Mouse (Mus musculus) brain, adult 2 months (tissue): Measurements from ENCODE around the gene Tbl3.

Experiments
- DNase-seq: peaks from one replicate; pipeline ENCODE4 v3.0.0; 2011; ENCODE audit warnings: low read depth, low spot score

The Tbl3 gene

DNA sequence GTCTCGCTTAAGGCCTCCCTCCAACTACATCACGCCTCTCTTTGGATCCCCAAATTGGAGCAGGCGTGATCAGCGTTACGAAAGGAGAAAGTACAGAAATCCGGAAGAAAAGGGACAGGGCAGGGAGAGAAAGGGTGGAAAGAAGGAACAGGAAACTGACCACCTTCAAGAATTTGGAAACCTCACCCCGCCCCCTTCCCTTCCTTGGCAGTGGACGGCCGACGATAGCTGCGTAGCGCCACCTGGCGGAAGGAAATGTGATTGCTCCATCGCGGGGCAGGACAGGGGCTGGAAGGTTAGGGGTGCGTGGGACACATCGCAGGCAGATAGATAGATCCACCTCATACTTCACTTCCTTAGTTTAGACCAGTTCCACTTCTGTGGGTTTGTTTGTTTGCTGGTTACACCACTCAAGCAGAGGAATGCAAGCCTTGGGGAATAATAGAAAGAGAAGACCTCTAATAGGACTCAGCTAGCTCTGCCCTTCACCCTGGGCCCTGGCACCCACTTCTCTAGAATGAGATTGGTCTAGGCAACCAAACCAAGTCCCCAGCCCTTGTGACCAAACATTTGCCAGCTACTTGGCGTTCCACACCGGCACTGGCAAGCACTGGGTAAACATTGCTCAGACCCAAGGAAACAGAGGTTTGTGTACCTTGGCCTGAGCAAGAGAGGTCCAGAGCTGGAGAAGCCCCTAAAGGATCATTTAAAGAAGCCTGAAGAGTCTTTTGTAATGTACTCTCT is 53.3 kb downstream of the Tbl3 start:
- peak; percentile 84 for DNase-seq

DNA sequence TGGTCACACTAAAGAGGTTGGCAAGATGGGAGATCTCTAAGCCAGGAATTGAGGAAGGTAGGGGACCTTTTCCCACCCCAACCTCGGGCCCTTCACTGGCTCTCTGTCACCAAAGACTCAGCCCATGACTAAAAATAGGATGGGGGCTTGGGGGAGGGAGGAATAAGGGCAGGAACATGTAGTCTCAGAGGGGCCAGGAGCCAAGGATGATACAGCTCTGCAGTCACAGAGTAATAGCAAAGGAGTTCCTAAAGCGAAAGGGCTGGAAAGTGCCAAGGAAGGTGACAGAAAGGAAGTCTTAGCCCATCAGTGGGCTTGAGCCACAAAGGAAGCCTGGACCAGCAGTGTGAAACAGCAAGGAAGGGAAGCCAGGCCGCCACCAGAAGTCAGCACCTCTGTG is 55.6 kb downstream of the Tbl3 start:
- DNase-seq = no peak

DNA sequence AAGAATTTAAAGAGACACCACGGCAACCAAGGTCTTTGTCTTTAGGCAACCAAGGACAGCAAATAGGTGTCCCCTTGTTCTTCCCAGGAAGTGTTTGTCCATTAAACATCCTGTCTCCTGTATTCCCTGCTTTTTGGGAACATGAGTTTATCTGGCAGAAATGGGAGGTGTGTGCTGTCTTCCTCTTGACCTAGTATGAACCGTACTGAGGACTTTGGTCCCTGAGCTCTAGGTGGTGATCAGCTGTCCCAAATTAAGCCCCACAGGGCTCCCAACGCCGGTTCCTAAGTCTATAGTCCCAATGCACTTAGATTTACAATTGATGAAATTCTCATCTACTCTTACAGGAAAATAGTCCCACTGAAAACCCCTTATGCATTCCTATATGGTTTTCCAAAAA is 56.7 kb downstream of the Tbl3 start:
- DNase-seq = no peak

DNA sequence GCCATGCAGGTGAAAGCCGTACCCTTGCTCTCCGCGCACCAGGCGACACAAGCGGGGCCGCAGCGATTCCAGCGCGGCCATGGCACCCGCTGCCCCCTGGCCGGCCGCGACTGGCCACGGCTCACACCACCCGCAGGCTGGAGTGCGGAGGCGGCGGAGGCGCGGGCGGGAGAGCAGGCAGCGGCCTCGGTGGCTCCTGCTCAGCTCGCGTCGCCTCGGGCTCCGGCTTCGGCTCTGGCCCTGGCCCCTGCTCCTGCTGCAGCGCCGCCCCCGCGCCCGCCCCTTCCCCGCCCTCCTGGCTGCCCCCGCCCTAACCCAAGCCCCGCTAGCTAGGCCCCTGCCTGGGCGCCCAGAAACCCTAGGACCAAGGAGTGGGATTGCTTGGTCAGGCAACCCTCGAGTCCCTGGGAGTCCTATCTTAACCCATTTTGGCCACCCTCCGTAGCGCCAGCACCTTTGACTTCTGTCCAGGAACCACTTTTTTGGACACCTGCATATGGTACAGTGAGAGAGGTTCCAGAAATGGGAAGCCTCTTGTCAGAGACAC is 57.3 kb downstream of the Tbl3 start, which contains the start of gene Slc9a3r2:
Slc9a3r2 (minus strand) TSS at position 258 of the 547 bp plus-strand sequence.
- DNase-seq = peak; percentile 78

DNA sequence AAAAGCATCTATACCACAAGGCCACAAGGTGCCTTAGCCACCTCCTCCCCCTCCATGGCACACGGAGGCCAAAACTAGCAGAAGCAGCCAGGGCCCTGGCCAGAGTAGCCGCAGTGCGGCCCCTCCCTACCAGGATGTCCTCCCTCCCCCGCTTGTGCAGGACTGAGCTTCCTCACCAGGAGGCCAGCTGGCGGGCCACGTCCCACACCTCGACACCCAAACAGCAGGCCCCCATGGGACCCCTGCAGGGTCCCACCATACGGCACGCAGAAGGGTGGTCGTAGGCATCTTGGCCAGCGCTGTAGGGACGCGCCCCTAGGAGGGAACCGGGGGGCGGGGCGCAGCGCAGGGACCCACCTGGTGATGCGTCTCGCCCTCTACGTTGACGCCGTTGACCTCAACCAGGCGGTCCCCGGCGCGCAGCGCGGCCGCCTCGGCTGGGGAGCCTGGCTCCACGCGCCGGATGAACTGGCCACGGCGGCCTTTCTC is 57.8 kb downstream of the Tbl3 start:
- peak; percentile 72 for DNase-seq

DNA sequence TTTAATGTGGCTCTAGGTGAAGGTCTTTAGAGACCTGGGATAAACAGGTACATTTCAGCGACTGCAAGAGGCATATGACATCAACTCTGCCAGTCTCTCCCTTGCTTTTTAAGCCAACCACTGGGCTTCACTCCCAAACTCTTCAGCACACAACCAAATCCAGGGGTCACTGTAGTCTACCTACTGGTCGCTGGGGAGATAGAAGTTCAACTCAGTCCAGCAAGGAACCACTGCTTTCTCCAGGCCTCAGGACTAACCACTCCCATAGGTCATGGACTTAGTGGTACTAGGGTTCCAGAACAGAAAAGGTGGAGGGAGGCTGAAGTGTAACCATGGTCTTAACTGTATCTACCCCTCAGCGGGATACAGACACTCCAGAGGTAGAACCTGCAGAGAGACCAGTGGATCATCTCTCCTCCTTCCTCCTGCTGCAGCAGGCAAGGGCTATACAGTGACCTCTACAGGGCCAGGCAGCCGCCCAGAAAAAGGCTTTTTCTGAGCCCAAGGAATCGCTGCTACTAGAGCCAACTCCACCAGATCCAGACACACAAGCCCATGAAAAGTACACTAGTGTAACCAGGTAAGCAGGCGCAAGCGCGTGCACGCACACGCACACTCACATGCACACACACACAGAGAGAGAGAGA is 58.6 kb downstream of the Tbl3 start:
- DNase-seq = peak; percentile 63
